Mouse (Mus musculus) cortical plate, adult 2 months (tissue): ENCODE data around the gene Trmu.

Experiments
- CTCF ChIP-seq: fragments of 200-500 bp; IDR thresholded peaks from 2 replicates; pipeline ENCODE4 v1.5.1; 2011; ENCODE audit warnings: mild to moderate bottlenecking, control low read depth, low read length; ENCODE audit not compliant: insufficient read depth; ENCODE audit errors: extremely low read depth
- POLR2A ChIP-seq: fragments of 200-500 bp; IDR thresholded peaks from 2 replicates; pipeline ENCODE4 v1.6.1; 2011; ENCODE audit warnings: mild to moderate bottlenecking, low read length, control low read depth; ENCODE audit not compliant: insufficient read depth; ENCODE audit errors: extremely low read depth

DNA sequence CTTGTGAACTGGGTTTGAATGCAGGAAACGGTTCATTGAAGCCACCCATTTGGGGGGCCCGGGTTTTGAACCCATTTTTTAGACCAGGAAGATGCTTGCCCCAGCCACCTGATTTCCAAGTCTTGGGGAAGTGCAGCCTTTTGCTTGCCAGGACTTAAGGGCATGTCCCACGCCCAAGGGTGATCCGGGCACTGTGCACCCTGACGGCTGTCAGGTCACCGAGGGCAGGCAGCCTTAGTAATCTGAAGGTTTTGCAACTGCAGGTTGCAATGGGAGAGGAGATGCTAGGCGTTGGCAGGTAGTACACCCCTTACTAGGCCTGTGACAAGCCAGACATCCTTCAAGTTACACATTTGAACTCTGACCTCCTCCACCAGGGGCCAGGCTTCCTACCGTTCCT is 46.5 kb upstream of the Trmu start:
- no peak for TF ChIP-seq POLR2A
- TF ChIP-seq CTCF: no peak
